Mouse (Mus musculus) cerebellum, postnatal 36 days (tissue): ENCODE data around the gene Nup160.

Experiments used
- DNase-seq, 2 experiments: peaks; one replicate each; pipeline ENCODE4 v3.0.0; 2021 to 2022; ENCODE audit warnings: mixed read lengths in 2 of 2

Gene Nup160

GRCm38 (mm10) chr2:90745740-90746537 lies 68.9 kb downstream of the Nup160 start:
- DNase-seq = no peak

GRCm38 (mm10) chr2:90746538-90746865 lies 69.5 kb downstream of the Nup160 start:
- DNase-seq = no peak

- DNase-seq = no peak
Measured at GRCm38 (mm10) chr2:90747131-90747530, 70.1 kb downstream of the Nup160 start.

DNA sequence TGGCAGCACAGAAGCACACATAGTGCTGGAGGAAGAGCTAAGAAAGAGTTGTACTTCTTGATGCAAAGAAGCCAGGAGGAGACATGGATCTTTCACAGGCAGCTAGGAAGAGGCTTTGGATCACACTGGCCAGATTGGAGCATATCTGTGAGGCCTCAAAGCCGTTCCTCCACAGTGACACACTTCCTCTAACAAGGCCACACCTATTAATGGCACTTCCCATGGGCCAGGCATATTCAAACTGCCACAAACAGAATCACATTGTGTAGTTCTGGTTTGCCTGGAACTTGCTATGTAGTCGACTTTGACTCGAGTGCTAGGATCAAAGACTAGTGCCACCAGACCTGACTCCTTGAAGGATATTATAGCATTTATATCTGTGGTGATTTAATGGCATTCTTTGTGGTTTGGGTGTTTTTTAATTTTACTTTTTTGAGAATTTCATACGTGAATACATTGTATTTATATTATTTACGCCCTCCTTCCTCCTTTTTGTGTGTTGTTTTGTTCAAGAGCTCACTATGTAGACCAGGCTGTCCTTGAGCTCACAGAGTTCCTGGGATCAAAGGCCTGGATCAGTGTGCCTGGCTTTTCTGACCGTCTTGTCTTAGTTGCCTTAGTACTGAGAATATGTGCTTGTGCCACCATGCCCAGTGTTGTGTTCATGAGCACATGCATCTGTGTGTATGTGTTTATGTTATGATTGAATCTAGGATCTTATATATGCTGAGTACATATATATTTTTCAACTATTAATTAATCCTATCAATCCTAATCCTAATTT lies 72.9 kb downstream of the Nup160 start:
- no peak for DNase-seq

- DNase-seq = no peak
Measured at GRCm38 (mm10) chr2:90753565-90753964, 76.5 kb downstream of the Nup160 start.

DNA sequence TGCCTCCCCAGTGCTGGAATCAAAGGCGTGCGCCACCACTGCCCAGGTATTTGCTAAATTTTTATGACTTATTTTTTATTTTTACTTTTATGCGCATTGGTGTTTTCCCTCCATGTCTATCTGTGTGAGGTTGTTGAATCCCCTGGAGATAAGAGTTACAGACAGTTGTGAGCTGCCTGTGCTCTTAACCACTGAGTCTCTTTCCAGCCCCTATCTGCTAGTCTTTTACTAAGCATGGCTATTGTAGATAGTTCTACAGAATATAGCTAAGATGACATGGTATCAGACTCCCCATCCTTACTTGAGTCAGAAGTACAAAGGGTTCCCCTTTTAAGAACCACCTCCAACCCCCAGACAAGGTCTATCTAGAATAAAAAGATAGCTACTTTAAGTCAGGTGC lies 77.2 kb downstream of the Nup160 start:
- DNase-seq = no peak

DNA sequence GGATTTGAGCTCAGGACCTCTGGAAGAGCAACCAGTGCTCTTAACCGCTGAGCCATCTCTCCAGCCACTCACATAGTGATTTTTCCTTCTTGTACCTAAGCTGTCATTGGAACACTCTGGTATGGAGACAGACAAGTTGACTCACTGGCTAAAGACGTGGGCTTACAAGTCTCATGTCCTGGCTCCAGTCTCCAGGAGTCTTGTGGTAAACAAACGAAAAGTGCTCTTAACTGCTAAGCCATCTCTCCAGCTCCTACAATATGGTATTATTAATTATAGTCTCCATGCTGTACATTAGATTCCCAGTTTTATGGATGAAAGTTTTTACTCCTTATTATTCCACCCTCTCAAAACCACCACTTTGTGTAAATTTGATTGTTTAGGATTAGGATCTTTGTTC lies 88.1 kb downstream of the Nup160 start:
- DNase-seq = no peak

DNA sequence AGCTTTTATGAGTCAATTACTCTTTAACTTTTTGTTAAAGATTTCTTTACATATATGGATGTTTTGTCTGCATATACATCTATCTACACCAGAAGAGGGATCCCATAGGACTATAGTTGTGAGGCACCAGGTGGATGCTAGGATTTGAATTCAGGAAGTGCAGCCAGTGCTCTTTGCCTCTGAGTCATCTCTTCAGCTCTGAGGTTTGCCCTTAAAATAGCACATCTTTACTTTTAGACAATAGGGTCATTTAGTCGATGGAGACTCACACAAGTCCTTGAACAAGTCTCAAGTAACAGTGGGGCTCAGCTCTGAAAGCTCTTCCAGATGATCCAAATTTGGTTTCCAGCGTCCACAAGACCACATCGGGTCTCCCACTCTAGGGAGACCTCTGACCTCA lies 104.3 kb downstream of the Nup160 start:
- DNase-seq = no peak

GRCm38 (mm10) chr2:90781938-90782337 lies 104.9 kb downstream of the Nup160 start:
- DNase-seq = no peak

DNA sequence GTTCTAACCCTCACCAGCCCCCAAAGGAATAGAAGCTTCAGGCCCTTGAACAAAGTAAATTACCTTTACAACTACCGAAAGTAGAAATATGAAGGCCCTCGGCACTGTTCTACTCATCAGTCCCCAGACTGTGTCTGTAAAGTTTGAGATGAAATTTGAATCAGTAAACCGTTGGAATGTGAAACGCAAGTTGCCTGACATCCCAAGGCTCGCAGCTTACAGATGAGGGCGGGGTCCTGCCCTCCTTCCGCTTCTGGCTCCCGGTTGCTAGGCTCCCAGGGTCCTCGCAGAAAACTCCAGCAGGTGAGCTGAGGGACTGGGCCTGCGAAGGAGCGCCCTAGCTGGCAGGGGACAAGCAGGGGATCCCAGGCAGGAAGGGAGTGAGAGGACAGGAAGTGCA lies 105.4 kb downstream of the Nup160 start, which contains the start of gene Agbl2:
TSS of gene Agbl2 (plus strand) at position 270 of the 400 bp plus-strand sequence.
- DNase-seq = peak; percentile 27 to 30

DNA sequence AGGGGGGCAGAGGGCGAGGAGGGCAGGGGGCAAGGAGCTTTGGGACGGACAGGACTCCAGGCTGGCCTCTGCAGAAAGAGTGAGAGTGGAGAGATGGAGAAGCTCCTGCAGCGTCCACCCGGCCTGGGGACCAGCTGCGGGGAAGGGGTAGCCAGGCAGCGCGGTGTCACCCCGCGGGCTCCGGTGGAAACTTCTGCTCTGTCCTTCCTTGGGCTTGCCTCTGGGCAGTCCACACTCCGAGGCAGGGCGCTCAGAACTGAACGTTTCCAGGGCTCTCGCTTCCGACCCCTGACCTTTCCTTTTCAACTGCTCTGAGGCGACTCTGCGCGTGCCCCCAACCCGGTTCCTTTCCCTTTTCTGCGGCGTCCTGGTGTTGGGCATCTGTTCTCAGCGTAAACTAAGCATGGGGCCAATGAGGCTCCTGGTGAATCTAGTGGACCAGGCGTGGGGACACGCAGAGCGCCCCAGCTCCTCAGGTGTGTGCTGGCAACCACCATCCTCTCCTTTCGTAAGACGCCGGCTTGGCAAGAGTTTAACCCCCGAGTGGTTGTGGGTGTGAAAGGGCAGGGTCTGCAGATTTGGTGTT lies 106.0 kb downstream of the Nup160 start:
- peak; percentile 34 to 39 for DNase-seq
